Mouse (Mus musculus): ENCODE data around the gene Tmem178b. TPM values are rescaled to one million over a fixed set of nuclear protein-coding genes. Genes with fewer than 3 reads are reported as not detected.

The Tmem178b gene
- total RNA-seq, 2 experiments from 2014 or later = 166 to 205 TPM

DNA sequence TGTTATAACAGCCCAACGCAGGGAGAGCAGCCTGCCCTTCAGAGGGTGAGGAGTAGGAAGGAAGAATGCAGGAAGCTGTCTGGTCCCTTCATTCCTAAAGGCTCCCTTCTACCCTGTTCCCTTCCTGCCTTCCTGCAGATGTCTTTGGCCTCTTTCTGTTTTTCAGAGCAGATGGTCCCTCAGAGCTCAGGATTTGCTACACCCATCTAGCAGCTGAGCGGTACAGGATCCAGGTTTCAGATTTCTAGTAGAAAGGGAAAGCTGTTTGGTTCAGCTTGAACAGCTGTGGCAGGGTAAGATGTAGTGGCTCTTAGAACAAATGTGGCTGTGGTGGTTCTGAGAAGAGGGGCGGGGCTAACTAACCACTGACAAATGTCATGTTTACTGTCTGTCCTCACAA lies 197.9 kb downstream of the Tmem178b start:
- no peak for DNase-seq (ENCODE audit: extremely low spot score in 1 of 2, low spot score in 1 of 2)

GRCm38 (mm10) chr6:40076089-40076488 lies 203.0 kb downstream of the Tmem178b start:
- DNase-seq (ENCODE audit: extremely low spot score in 1 of 2, low spot score in 1 of 2) = no peak

DNA sequence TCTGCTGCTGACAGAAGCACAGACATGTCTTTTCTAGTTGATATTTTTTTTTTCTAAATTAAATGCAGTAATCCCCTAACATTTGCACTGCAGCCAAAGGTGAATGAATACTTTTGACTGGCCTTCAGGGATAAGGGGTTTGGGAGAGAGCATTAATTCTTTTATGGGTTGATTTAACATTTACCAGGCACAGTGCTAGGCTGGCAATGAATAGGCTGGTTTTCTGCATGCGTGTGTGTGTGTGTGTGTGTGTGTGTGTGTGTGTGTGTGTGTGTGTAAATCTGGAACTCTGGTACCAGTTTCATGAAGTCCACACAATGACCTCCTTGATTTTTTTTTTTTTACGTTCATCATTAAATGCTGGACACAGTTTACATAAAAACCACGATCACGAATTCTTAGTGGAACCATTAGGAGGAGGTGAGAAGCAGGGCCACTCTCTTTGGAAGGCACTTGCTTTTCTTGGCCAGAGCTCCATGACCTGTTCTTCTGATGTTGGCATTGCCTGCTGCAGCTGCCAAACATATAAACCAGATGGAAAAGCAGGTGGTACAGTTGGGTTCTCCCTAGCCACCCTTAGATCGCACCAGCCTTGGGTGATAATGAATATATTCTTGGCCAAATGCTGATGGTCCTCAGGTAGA lies 203.7 kb downstream of the Tmem178b start:
- no peak for DNase-seq (ENCODE audit: extremely low spot score in 1 of 2, low spot score in 1 of 2)

DNA sequence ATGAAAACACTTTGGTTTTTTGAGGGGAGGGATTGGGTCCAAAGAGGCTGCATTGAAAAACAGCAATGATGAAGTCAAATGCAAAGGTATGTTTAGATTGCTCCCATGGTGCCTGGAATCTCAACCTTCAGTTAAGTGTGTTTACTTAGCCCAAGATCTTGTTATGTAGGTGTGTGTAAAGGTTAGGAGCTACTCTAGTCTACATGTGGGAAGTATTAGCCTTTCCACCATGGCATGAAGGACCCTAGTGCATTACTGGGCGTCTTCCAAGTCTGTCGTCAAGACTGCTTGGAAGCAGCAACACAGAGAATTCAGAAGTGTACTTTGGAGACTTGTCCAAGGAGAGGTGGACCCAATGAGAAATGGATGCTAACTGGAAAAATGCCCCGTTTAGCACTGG lies 205.3 kb downstream of the Tmem178b start:
- no peak for DNase-seq (ENCODE audit: extremely low spot score in 1 of 2, low spot score in 1 of 2)

DNA sequence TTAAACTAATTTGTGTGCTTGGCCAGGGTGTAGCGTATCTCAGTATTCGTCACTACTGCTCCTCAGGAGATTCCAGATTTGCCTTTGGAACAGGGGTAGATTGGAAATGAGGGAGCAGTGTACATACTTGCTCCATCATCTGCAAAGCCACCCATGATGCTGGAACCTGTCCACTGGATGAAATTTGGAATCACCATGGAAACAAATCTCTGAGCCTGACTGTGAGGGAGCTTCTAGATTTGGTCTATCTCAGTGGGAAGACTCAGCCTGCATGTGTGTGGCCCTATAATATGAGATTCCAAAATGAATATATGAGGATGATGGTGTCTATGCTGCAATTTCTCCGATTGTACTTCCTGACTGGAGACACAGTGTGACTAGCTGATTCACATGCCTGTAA lies 210.7 kb downstream of the Tmem178b start:
- no peak for DNase-seq (ENCODE audit: extremely low spot score in 1 of 2, low spot score in 1 of 2)

- no peak for DNase-seq (ENCODE audit: extremely low spot score in 1 of 2, low spot score in 1 of 2)
Observed at GRCm38 (mm10) chr6:40091250-40091651, 218.2 kb downstream of the Tmem178b start.

DNA sequence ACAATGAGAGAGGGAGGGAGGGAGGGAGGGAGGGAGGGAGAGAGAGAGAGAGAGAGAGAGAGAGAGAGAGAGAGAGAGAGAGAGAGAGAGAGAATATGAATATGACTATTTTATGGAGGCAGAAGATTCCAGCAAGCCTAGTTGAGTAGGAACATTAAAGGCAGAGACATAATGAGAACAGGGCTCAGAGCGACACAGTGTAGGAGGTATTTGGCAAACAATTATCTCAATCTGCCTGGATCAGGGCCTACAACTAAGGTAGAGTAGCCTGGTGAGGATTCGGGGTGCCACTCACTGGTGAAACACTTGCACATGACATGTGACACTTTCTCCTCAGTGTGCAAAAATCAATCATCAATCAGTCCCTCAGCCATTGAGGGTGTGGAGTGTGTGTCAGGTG lies 225.4 kb downstream of the Tmem178b start:
- DNase-seq (ENCODE audit: extremely low spot score in 1 of 2, low spot score in 1 of 2) = no peak

DNA sequence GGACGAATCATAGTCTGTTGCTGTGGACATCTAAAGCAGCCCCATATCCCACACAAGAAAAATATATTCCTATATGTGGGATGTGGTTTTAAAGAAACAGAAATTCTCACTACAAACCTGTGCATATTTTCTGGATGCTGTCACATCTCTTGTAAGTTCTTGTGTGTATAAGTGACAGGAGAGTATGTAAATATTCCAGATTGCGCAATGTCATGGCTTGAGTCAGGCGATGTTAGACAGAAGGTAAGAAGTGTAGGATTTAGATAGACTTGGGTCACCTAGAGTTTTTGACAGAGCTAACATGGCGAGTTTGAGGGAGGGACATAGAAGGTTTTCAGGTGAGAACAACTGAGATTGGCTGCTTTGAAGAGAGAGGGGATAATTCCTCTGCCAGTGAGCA lies 228.7 kb downstream of the Tmem178b start:
- no peak for DNase-seq (ENCODE audit: extremely low spot score in 1 of 2, low spot score in 1 of 2)

- DNase-seq (ENCODE audit: extremely low spot score in 1 of 2, low spot score in 1 of 2) = no peak
Observed at GRCm38 (mm10) chr6:40102863-40103262, 229.8 kb downstream of the Tmem178b start.

DNA sequence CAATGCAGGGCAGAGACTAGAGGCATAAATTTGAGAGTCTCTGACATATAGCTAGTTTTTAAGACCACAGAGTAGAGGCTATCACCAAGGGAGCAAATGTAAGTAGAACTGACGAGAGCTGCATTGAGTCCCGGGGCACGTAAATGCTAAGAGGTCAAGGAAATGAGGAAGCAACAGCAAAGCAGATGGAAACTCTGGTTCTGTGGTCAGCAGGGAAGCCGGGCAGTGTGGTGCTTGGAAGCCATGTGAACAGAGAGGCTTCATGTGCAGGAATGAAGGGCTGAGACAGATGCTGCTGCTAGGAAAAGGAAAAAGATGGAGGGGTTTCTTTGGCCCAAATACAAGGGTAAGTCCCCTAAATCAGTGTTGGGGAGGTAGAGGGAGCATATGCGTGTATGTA lies 237.0 kb downstream of the Tmem178b start:
- DNase-seq (ENCODE audit: extremely low spot score in 1 of 2, low spot score in 1 of 2) = no peak

GRCm38 (mm10) chr6:40110729-40111128 lies 237.7 kb downstream of the Tmem178b start:
- no peak for DNase-seq (ENCODE audit: extremely low spot score in 1 of 2, low spot score in 1 of 2)

DNA sequence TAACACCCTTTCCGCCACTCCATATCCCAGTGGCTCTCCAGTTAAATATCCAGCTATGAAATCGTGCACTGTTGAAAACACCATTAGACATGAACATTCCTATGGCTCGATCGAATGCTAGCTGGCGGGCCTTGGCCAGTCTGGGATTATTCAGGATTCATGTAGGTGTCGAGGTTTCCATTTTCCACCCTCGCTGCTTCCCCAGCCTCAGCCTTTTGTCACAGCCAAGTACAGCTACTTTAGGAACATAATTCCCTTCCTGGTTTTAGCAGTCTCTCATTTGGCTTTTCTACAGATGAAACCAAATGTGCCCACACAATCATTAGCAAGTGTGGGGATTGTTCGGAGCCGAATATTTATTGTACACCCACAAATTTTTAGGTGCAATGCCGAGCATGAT lies 239.4 kb downstream of the Tmem178b start:
- DNase-seq (ENCODE audit: extremely low spot score in 1 of 2, low spot score in 1 of 2) = peak; percentile 20 to 32

- DNase-seq (ENCODE audit: extremely low spot score in 1 of 2, low spot score in 1 of 2) = no peak
Observed at GRCm38 (mm10) chr6:40116225-40116624, 243.2 kb downstream of the Tmem178b start.

DNA sequence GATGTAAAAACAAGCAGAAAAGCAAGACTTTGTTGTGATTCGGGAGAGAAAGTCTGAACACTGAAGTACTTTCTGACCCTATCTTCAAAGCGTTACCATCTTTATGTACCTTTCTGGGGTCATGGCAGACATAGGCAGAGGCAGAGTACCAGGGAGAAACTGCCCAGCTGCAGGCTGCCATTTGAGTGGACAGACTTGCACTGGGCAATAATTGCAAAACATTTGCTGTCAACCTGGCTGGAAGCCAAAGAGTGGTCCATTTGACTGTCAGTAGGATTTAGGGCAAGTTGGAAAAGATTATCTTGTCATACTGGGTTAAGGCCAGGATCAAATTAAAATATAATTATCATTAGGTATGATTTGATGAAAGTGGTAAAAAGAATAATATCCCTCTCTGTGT lies 247.1 kb downstream of the Tmem178b start:
- no peak for DNase-seq (ENCODE audit: extremely low spot score in 1 of 2, low spot score in 1 of 2)

DNA sequence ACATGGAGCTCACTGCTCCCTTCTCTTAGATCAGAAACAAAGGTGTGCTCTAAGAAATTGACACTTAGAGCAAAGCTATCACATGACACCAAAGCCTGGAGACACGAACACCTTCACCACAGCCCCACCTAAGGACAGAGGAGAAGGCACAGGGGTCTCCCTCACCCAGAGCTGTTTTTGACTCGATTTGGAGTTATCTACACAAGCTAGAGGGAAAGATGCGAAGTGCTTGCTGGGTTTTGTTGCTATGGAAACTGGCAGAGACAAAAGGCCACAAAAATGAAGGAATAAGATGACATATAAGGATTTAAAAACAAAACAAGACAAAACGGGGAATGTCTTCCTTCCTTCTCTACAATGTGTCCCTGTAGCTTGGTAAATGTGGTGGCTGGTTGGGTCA lies 248.4 kb downstream of the Tmem178b start:
- DNase-seq (ENCODE audit: extremely low spot score in 1 of 2, low spot score in 1 of 2) = no peak

- no peak for DNase-seq (ENCODE audit: extremely low spot score in 1 of 2, low spot score in 1 of 2)
Observed at GRCm38 (mm10) chr6:40123070-40123690, 250.1 kb downstream of the Tmem178b start.

- no peak for DNase-seq (ENCODE audit: extremely low spot score in 1 of 2, low spot score in 1 of 2)
Observed at GRCm38 (mm10) chr6:40123960-40124359, 250.9 kb downstream of the Tmem178b start.

GRCm38 (mm10) chr6:40128716-40129115 lies 255.6 kb downstream of the Tmem178b start:
- DNase-seq (ENCODE audit: extremely low spot score in 1 of 2, low spot score in 1 of 2) = no peak

DNA sequence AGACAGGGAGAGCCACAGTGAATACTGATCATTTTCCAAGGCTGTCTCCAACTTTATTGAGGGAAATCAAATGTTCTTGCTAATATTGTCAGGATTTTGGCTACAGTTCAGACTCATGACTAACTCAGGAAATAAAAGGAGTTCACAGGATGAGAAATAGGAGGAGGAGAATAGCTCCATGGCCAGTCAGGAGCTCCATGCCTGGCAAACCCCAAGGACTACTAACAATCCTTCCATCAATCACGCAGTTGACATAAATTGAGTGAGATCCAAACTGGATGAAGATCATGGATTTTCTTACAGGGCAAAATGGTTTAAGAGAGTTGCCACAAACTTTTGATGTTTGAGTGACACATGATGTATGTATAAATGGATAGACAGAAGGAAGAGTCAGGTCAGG lies 258.9 kb downstream of the Tmem178b start:
- no peak for DNase-seq (ENCODE audit: extremely low spot score in 1 of 2, low spot score in 1 of 2)

DNA sequence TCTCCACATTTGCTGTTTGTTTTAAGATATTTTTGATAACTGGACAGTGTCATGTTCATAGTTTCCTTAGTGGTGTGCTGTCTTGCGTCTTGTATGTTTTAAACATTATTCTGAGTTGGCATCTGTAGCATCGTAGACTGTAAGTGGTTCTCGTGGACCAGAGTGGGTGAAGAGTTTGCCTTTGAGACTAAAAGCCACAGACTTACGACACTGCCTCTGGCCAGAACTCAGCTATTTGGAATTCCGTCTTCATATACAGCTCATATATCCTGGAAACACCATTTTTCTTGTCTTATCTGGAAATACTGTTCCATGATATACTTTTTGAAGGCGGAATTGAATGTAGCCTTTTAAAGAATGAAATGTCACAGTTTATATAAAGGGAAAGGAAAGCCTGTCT lies 260.4 kb downstream of the Tmem178b start:
- DNase-seq (ENCODE audit: extremely low spot score in 1 of 2, low spot score in 1 of 2) = no peak

- no peak for DNase-seq (ENCODE audit: extremely low spot score in 1 of 2, low spot score in 1 of 2)
Observed at GRCm38 (mm10) chr6:40135716-40136115, 262.6 kb downstream of the Tmem178b start.

- DNase-seq (ENCODE audit: extremely low spot score in 1 of 2, low spot score in 1 of 2) = no peak
Observed at GRCm38 (mm10) chr6:40137346-40137745, 264.3 kb downstream of the Tmem178b start.

Measured in layer of hippocampus, postnatal 25 days (tissue).